Mouse (Mus musculus) megakaryocyte, embryonic 14.5 days (primary cell): ENCODE data around the gene Shank2.

Experiments
- FLI1 ChIP-seq: IDR thresholded peaks from 2 replicates; pipeline ENCODE4 v1.6.1; 2012; ENCODE audit warnings: low read length, inconsistent platforms, mixed read lengths
- GATA1 ChIP-seq: IDR thresholded peaks from 3 replicates; pipeline ENCODE4 v1.6.1; 2012; ENCODE audit warnings: mixed read lengths, low read length, inconsistent platforms, borderline replicate concordance

DNA sequence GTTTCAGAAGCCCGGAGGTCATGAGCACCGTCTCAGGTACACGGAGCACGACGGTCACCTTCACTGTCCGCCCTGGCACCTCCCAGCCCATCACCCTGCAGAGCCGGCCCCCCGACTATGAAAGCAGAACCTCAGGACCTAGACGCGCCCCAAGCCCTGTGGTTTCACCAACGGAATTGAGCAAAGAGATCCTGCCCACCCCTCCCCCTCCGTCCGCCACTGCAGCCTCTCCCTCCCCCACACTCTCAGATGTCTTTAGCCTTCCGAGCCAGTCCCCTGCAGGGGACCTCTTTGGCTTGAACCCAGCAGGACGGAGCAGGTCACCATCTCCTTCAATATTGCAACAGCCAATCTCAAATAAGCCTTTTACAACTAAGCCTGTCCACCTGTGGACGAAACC is 418.8 kb downstream of the Shank2 start:
- TF ChIP-seq FLI1 (no peak), GATA1 (no peak)
